Mouse (Mus musculus) liver, adult 2 months (tissue): ENCODE measurements around the gene Cnga4.

Experiments used
- CTCF ChIP-seq: fragments of 200-500 bp; IDR thresholded peaks from 2 replicates; pipeline ENCODE4 v1.5.1; 2011; ENCODE audit warnings: low read depth, low read length, control low read depth
- POLR2A ChIP-seq: fragments of 200-500 bp; IDR thresholded peaks from 2 replicates; pipeline ENCODE4 v1.6.1; 2011; ENCODE audit warnings: low read length, control low read depth; ENCODE audit not compliant: insufficient read depth; ENCODE audit errors: extremely low read depth

DNA sequence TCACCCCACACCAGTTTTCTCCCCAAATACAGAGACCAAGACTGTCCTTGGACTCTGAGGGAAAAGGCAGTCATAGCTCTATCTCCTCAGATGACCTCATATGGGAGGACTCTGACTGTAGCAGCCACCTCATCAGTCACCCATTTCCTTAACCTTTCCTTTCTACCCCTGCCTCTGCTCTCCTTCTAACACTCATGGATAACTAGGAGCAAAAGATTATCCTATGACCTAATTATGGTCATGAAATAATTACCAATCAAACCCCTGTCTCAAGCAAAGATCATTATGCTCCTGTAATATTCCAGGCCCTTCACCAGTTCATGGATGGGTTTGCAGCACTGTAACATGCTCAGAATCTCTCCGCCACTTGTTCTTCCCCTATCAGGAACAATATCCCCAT is 36.4 kb upstream of the Cnga4 start, which contains the start of gene Olfr692:
- no peak for TF ChIP-seq CTCF
- no peak for TF ChIP-seq POLR2A
